Mouse (Mus musculus) G1E (cell line): ENCODE measurements around the gene Cx3cr1. TPM values are rescaled to one million over a fixed set of nuclear protein-coding genes. Genes with fewer than 3 reads are reported as not detected.
A peak's percentile ranks its signal among the peaks of the same experiment; 100 is the strongest.

Source experiments
- ATAC-seq: 2 replicates; pipeline ENCODE4 v1.8.0; 2016; ENCODE audit warnings: mild to moderate bottlenecking; ENCODE audit not compliant: insufficient number of reproducible peaks, poor library complexity, low FRiP score, severe bottlenecking; ENCODE audit errors: extremely low read depth
- DNase-seq: peaks from one replicate; pipeline ENCODE4 v3.0.0; 2012; ENCODE audit warnings: low spot score
- H3K27me3 ChIP-seq: 2 replicates; pipeline ENCODE4 v1.6.1; 2012; ENCODE audit warnings: mild to moderate bottlenecking, low read length, inconsistent platforms; ENCODE audit not compliant: insufficient read depth
- H3K36me3 ChIP-seq: replicated peaks from 2 replicates; pipeline ENCODE3; 2012; ENCODE audit warnings: mild to moderate bottlenecking, inconsistent platforms
- H3K4me1 ChIP-seq: 2 replicates; pipeline ENCODE4 v1.6.1; 2012; ENCODE audit warnings: low read depth, low read length, inconsistent platforms, mixed read lengths; ENCODE audit not compliant: insufficient read depth
- H3K4me3 ChIP-seq: 2 replicates; pipeline ENCODE4 v1.5.1; 2012; ENCODE audit warnings: low read depth, mild to moderate bottlenecking, inconsistent platforms, low read length, moderate library complexity, mixed read lengths
- H3K9me3 ChIP-seq: replicated peaks from 2 replicates; pipeline ENCODE4 v1.6.1; 2012; ENCODE audit warnings: inconsistent platforms
- CTCF ChIP-seq: IDR thresholded peaks from 2 replicates; pipeline ENCODE4 v1.5.1; 2012; ENCODE audit warnings: low read depth, low read length, inconsistent platforms, mixed read lengths
- GATA1 ChIP-seq: IDR thresholded peaks from 2 replicates; pipeline ENCODE4 v1.6.1; 2012; ENCODE audit warnings: borderline replicate concordance, low read length, inconsistent platforms, mixed read lengths
- GATA2 ChIP-seq: IDR thresholded peaks from 2 replicates; pipeline ENCODE4 v1.6.1; 2012; ENCODE audit warnings: low read depth, low read length, inconsistent platforms, borderline replicate concordance
- POLR2AphosphoS5 ChIP-seq: IDR thresholded peaks from 2 replicates; pipeline ENCODE4 v1.6.1; 2012; ENCODE audit warnings: low read depth, low read length, inconsistent platforms; ENCODE audit not compliant: insufficient replicate concordance
- TAL1 ChIP-seq: conservative IDR thresholded peaks from 2 replicates; pipeline ENCODE4 v1.6.1; 2012; ENCODE audit warnings: low read depth, low read length, inconsistent platforms, mixed read lengths
- polyA plus RNA-seq: library from polyadenylated mRNA; stranded (reverse); fragments of >175 nt; gene quantifications from 2 replicates; pipeline ENCODE4 v1.2.3, GENCODE M21; 2012
- total RNA-seq, 2 experiments: library from RNA; stranded (forward) in 1 of 2; stranded (reverse) in 1 of 2; fragments of 200-1000 nt in 1 of 2; fragments of >200 nt in 1 of 2; fragmentation: Nextera tagmentation in 1 of 2; gene quantifications; 2 replicates each; pipeline ENCODE4 v1.2.3; 2014 to 2017

Gene Cx3cr1
- total and polyA plus RNA-seq, 3 experiments, result 0.22 TPM; not detected in 2

DNA sequence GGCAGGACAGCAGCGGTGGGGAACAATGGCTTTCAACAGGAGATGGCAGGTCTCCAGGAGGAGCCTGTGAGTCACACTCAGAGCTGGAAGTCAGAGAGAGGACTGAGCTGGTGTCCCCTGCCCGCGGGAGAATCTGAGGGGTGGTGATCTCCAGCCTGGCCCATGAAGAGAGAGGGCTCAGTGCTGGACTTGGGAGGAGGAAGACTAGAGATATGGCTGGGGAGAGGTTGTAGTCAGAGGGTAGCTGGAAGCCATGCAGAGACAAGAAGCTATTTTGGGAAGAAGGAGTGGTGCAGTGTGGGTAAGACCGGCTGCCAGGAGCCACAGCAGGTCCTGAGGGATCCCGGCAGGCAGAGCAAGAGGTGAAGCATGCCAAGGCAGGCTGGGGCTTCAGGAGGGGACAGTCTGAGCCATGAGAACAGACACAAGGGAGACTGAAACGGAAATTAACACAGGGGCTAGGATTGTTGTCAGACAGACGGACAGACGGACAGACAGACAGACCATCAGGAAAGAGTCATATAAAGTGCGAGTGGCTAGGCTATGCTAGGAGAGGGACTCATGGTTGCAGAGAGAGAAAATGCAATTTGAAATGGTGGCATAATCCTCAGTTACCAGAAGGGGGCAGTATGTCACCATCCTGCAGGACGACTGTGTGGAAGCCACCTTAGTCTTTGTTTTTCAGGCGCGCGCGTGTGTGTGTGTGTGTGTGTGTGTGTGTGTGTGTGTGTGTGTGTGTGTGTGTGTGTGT lies 42.1 kb downstream of the Cx3cr1 start:
- peak; percentile 41 for DNase-seq
- TF ChIP-seq CTCF (peak; percentile 59), GATA1 (no peak), TAL1 (no peak), GATA2 (no peak)
- no peaks in the 10 kb centered on the region for H3K36me3 ChIP-seq
- H3K27me3 ChIP-seq, result peaks cover 29% of the 10 kb centered on the region
- peak; percentile 57 for ATAC-seq
- H3K4me1 ChIP-seq, result 0 out of 2 replicates have a peak, but pooled peaks cover 3% of the 10 kb centered on the region
- H3K4me3 ChIP-seq, result no peak overlapping the region
- no peaks in the 10 kb centered on the region for H3K9me3 ChIP-seq

DNA sequence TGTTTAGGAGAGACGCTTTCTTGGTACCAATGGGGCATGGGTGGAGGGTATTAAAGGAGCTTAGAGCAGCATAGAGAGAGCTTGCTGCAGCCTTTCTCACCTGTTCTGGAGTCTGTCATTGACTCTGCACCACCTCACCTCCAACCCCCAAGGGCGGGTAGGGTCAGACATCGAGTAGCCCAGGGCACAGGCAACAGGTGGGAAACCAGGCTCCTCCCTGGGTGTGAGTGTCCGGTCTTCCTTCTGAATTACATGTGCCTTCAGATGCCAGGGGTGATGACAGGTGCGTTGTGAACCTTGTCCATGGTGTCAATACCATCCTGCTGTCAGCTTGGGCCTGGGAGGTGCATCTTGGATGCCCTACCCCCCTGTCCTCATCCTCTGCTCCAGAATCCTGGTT lies 45.1 kb downstream of the Cx3cr1 start:
- H3K9me3 ChIP-seq, result no peaks in the 10 kb centered on the region
- peaks cover 33% of the 10 kb centered on the region for H3K27me3 ChIP-seq
- ATAC-seq, result no peak
- no peaks in the 10 kb centered on the region for H3K36me3 ChIP-seq
- H3K4me1 ChIP-seq, result 0 out of 2 replicates have a peak, but pooled peaks cover 3% of the 10 kb centered on the region
- no peak for DNase-seq
- no peak for TF ChIP-seq GATA1
- no peak overlapping the region for H3K4me3 ChIP-seq

DNA sequence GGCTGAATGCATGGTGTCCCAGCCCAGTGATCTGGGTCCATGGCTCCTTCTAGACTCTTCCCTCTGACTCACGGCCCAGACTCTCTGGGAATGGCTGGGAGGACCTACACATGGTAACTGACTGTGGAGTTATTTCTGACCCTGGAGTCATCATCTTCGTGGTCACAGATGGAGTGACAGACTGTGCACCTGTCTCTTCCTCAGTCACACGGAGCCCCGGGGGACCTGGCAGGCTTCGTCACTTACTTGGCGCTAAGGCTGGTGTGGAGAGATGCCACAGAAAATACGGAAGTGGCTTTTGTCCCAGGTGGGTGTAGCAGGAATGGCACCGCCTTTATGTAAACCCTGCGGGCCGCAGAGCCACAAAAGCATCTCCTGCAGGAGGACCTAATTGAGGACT lies 45.5 kb downstream of the Cx3cr1 start:
- Histone ChIP-seq H3K36me3 (no peaks in the 10 kb centered on the region), H3K4me1 (0 out of 2 replicates have a peak, but pooled peaks cover 3% of the 10 kb centered on the region), H3K4me3 (no peak overlapping the region), H3K27me3 (peaks cover 38% of the 10 kb centered on the region), H3K9me3 (no peaks in the 10 kb centered on the region)
- no peak for ATAC-seq
- DNase-seq, result no peak
- TF ChIP-seq CTCF (no peak), GATA1 (no peak), POLR2AphosphoS5 (no peak), TAL1 (no peak)

GRCm38 (mm10) chr9:120023086-120023811 lies 46.4 kb downstream of the Cx3cr1 start, which contains the start of gene Xirp1:
Gene Xirp1, minus strand, starts transcription at chr9:120023598.
- Histone ChIP-seq H3K4me3 (no peak within 1 kb of the TSS), H3K27me3 (peaks cover 46% of the 10 kb centered on the region), H3K4me1 (0 out of 2 replicates have a peak, but pooled peaks cover 3% of the 10 kb centered on the region), H3K36me3 (no peaks in the 10 kb centered on the region), H3K9me3 (no peaks in the 10 kb centered on the region)
- no peak for ATAC-seq
- TF ChIP-seq CTCF (no peak), POLR2AphosphoS5 (no peak), GATA2 (no peak), GATA1 (no peak), TAL1 (no peak)
- DNase-seq, result no peak

DNA sequence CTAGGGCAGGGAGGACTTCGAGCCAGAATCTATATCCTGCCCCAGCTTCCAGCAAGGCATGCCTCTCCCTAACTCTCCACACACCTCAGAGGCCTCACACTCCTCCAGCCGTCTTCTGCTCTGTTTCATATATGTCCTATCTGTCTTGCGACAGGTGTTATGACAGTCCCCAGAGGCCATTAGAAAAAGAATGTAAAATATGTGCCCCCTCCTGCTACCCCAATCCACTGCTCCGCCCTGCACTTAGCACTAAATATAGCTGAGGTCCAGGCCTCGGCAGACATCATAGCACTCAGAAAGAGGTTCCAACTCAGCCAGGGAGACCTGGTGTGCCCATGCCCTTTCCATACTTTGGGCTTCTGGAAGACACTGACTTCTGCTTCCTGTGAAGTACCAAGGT lies 48.5 kb downstream of the Cx3cr1 start:
- Histone ChIP-seq H3K4me3 (no peak overlapping the region), H3K4me1 (no peaks in the 10 kb centered on the region), H3K36me3 (no peaks in the 10 kb centered on the region), H3K27me3 (peaks cover 52% of the 10 kb centered on the region), H3K9me3 (no peaks in the 10 kb centered on the region)
- no peak for TF ChIP-seq CTCF
- no peak for TF ChIP-seq GATA1
- no peak for TF ChIP-seq TAL1
- TF ChIP-seq GATA2, result no peak
- no peak for TF ChIP-seq POLR2AphosphoS5
- ATAC-seq, result no peak
- DNase-seq, result no peak

GRCm38 (mm10) chr9:120020285-120020890 lies 49.3 kb downstream of the Cx3cr1 start:
- DNase-seq (peak; percentile 28), ATAC-seq (no peak; the same call in 1 of the 2 replicates)
- H3K4me3 ChIP-seq, result no peak overlapping the region
- no peaks in the 10 kb centered on the region for H3K4me1 ChIP-seq
- H3K9me3 ChIP-seq, result no peaks in the 10 kb centered on the region
- TF ChIP-seq TAL1, result no peak
- TF ChIP-seq CTCF, result peak; percentile 60
- no peaks in the 10 kb centered on the region for H3K36me3 ChIP-seq
- peaks cover 59% of the 10 kb centered on the region for H3K27me3 ChIP-seq
